Comparison of ENCODE assay signal across 22 mouse cellular contexts in genomic region chr14:113886925-113887871, GRCm38 (mm10).
A peak's percentile ranks its signal among the peaks of the same experiment; 100 is the strongest.
DNase-seq lines count a peak whose midpoint lies in the region; ATAC-seq and TF ChIP-seq lines count a peak whose summit lies in the region.
"Had no signal": no experiment of that assay in that cellular context is flagged by ENCODE, and none has a peak within 500 bp of the region (broad histone marks: within the 10 kb centered on the region; RNA-seq: fewer than 3 reads in every experiment).

No protein-coding gene starts in this region.

- TF ChIP-seq CTCF in hindbrain, postnatal 0 days (IDR thresholded peaks at IDR 0.05; ENCODE audit: low read depth): no peak
- TF ChIP-seq CTCF in brain, embryonic 14.5 days (IDR thresholded peaks at IDR 0.05; ENCODE audit: borderline replicate concordance, extremely low read depth, insufficient read depth, insufficient read length): no peak

- no peaks in the 10 kb centered on the region for H3K36me3 ChIP-seq in hindbrain, postnatal 0 days (ENCODE audit: insufficient read depth, low read length)
- H3K36me3 ChIP-seq in hindbrain, embryonic 12.5 days: no peaks in the 10 kb centered on the region
- H3K36me3 ChIP-seq: embryonic facial prominence, embryonic 12.5 days; limb, embryonic 15.5 days; stomach, embryonic 15.5 days had no signal

- WGBS in hindbrain, postnatal 0 days: 58% methylated on average over 6 of the region's 6 CpGs
- WGBS in hindbrain, embryonic 12.5 days: 80% methylated on average over 6 of the region's 6 CpGs

- no peak overlapping the region for H3K4me2 ChIP-seq in hindbrain, postnatal 0 days (ENCODE audit: low read depth, low read length)
- no peak overlapping the region for H3K4me2 ChIP-seq in hindbrain, embryonic 12.5 days (replicated peaks)
- H3K4me2 ChIP-seq: embryonic facial prominence, embryonic 12.5 days; limb, embryonic 15.5 days; lung, embryonic 14.5 days; stomach, embryonic 15.5 days had no signal

- TF ChIP-seq POLR2A in brain, embryonic 14.5 days (IDR thresholded peaks at IDR 0.05; ENCODE audit: borderline replicate concordance, extremely low read depth, insufficient read depth, insufficient read length, poor library complexity, severe bottlenecking): no peak

- H3K9me3 ChIP-seq in hindbrain, postnatal 0 days (ENCODE audit: low read length): no peaks in the 10 kb centered on the region
- H3K9me3 ChIP-seq in hindbrain, embryonic 12.5 days (replicated peaks): no peaks in the 10 kb centered on the region
- H3K9me3 ChIP-seq: embryonic facial prominence, embryonic 12.5 days; limb, embryonic 15.5 days; megakaryocyte, embryonic 14.5 days; stomach, embryonic 15.5 days had no signal

- no peak overlapping the region for H3K4me3 ChIP-seq in hindbrain, postnatal 0 days (ENCODE audit: low read length)
- H3K4me3 ChIP-seq in hindbrain, embryonic 12.5 days: no peak overlapping the region
- H3K4me3 ChIP-seq: embryonic facial prominence, embryonic 12.5 days; gastrocnemius, adult 2 months; left cerebral cortex, adult 2 months; limb, embryonic 15.5 days; megakaryocyte, embryonic 14.5 days; stomach, embryonic 15.5 days had no signal

- peak; percentile 7 for DNase-seq in cerebellum, adult 9-11 months
- DNase-seq in cerebellum, adult 11 months: no peak
- peak; percentile 58 for DNase-seq in hindbrain, postnatal 0 days (ENCODE audit: low spot score)
- DNase-seq in brain, embryonic 14.5 days (ENCODE audit: low read depth): peak; percentile 79
- DNase-seq in cerebellum, postnatal 36 days: peak; percentile 3 to 7
- no peak for DNase-seq in adrenal gland, adult (ENCODE audit: inconsistent age in 2 of 2, low spot score in 1 of 2)
- DNase-seq: adrenal gland, adult 2 months; gastrocnemius, adult 2 months; heart, postnatal 36 days; kidney, adult 11 months; kidney, postnatal 4 days; layer of hippocampus, adult 9-11 months; lung, embryonic 14.5 days; thymus, postnatal 25 days had no signal

- H3K27me3 ChIP-seq in hindbrain, postnatal 0 days (ENCODE audit: insufficient read depth, low read length): no peaks in the 10 kb centered on the region
- no peaks in the 10 kb centered on the region for H3K27me3 ChIP-seq in hindbrain, embryonic 12.5 days
- H3K27me3 ChIP-seq: embryonic facial prominence, embryonic 12.5 days; limb, embryonic 15.5 days; megakaryocyte, embryonic 14.5 days; stomach, embryonic 15.5 days had no signal

- no peaks in the 10 kb centered on the region for H3K4me1 ChIP-seq in hindbrain, postnatal 0 days (ENCODE audit: insufficient read depth, low read length)
- H3K4me1 ChIP-seq in hindbrain, embryonic 12.5 days: no peaks in the 10 kb centered on the region
- H3K4me1 ChIP-seq: embryonic facial prominence, embryonic 12.5 days; limb, embryonic 15.5 days; megakaryocyte, embryonic 14.5 days; stomach, embryonic 15.5 days had no signal

- no peak overlapping the region for H3K9ac ChIP-seq in hindbrain, postnatal 0 days (replicated peaks; ENCODE audit: low read length)
- H3K9ac ChIP-seq in hindbrain, embryonic 12.5 days: no peak overlapping the region
- H3K9ac ChIP-seq: embryonic facial prominence, embryonic 12.5 days; limb, embryonic 15.5 days; liver, embryonic 14.5 days; lung, embryonic 14.5 days; stomach, embryonic 15.5 days had no signal

- ATAC-seq in hindbrain, postnatal 0 days: peak; percentile 62; the same call in 1 of the 2 replicates
- ATAC-seq in hindbrain, embryonic 12.5 days (ENCODE audit: low FRiP score): no peak
- ATAC-seq: midbrain, embryonic 16.5 days had no signal

- no peak overlapping the region for H3K27ac ChIP-seq in hindbrain, postnatal 0 days
- no peak overlapping the region for H3K27ac ChIP-seq in hindbrain, embryonic 12.5 days
- H3K27ac ChIP-seq: embryonic facial prominence, embryonic 12.5 days; gastrocnemius, adult 2 months; left cerebral cortex, adult 2 months; limb, embryonic 15.5 days; liver, embryonic 14.5 days; stomach, embryonic 15.5 days had no signal

Comparison
In these comparisons a context has a peak if more than half of its experiments do, and no peak if none do; other contexts are left out.
1. DNase-seq: peak in cerebellum, adult 9-11 months (single experiment), hindbrain, postnatal 0 days (single experiment), brain, embryonic 14.5 days (single experiment) and cerebellum, postnatal 36 days (2 of 2); none in cerebellum, adult 11 months (single experiment) and adrenal gland, adult (0 of 2).